Mouse (Mus musculus): ENCODE results near the gene Gm5678. TPM values are rescaled to one million over a fixed set of nuclear protein-coding genes. Genes with fewer than 3 reads are reported as not detected.

Gene Gm5678
- polyA plus RNA-seq, 1 experiment, result not detected

DNA sequence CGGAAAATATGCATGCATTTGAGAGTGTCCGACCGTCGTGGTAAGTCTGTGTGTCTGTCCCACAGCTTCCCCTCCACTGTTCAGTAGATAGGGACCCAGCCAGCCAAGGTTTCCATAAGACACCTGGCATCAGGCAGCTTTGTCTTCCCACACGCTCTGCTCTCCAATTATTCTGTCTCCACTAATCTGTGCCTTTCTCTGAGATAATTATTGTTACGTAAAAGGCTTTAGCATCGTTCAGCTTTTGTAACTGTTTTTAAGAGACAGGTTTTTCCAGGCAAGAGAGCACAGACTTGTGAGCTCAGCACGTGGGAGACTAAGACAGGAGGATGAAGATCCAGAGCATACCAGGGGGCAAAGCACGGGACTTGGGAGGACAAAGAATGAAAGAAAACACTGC is 51.3 kb downstream of the Gm5678 start:
- WGBS, result 27% methylated on average over 9 of the region's 9 CpGs
- H3K27ac ChIP-seq (ENCODE audit: insufficient read depth, low read depth, low read length), result no peak overlapping the region; the same call in 1 of the 2 replicates

More for the DNA sequence above, 51.3 kb downstream of the Gm5678 start:
- H3K4me1 ChIP-seq (ENCODE audit: control insufficient read depth, insufficient read depth, low read length), result peaks cover 25% of the 10 kb centered on the region
- no peak overlapping the region for H3K4me3 ChIP-seq (ENCODE audit: insufficient read depth, low read depth, low read length)
- TF ChIP-seq POLR2A (IDR thresholded peaks at IDR 0.05; ENCODE audit: insufficient read depth, low read depth, low read length), result no peak
- no peak for TF ChIP-seq CTCF (IDR thresholded peaks at IDR 0.05; ENCODE audit: insufficient read depth, low read depth, low read length)

Other genes with a start within 250 kb of the Gm5678 start
- not detected in 2 replicates for gene Setd4, start 24.0 kb upstream of the Gm5678 start, polyA plus RNA-seq (2012; ENCODE audit: insufficient read depth, insufficient read length, low replicate concordance, missing spikeins)
- gene Cbr1, start 22.2 kb upstream of the Gm5678 start, polyA plus RNA-seq (2012; ENCODE audit: insufficient read depth, insufficient read length, low replicate concordance, missing spikeins), result not detected in 2 replicates
- not detected in 2 replicates for gene Cbr3, start 55.1 kb downstream of the Gm5678 start, polyA plus RNA-seq (2012; ENCODE audit: insufficient read depth, insufficient read length, low replicate concordance, missing spikeins)
- not detected in 2 replicates for gene Dop1b, start 83.8 kb downstream of the Gm5678 start, polyA plus RNA-seq (2012; ENCODE audit: insufficient read depth, insufficient read length, low replicate concordance, missing spikeins)
- not detected in 2 replicates for gene Morc3, start 204.0 kb downstream of the Gm5678 start, polyA plus RNA-seq (2012; ENCODE audit: insufficient read depth, insufficient read length, low replicate concordance, missing spikeins)